Mouse (Mus musculus) forebrain, embryonic 13.5 days (tissue): ENCODE measurements around the gene Pde8b. TPM values are rescaled to one million over a fixed set of nuclear protein-coding genes. Genes with fewer than 3 reads are reported as not detected.
"Not testable (repeated sequence)": the region's sequence is repeated elsewhere in the genome, so short reads cannot be mapped to it uniquely, and the experiment has no call there.

Experiments used
- ATAC-seq: fragments of 200-750 bp; cut with Nextera tagmentation; 2 replicates; pipeline ENCODE4 v1.8.0; 2017
- H3K27ac ChIP-seq: fragments of 300-500 bp; sonication (generic); 2 replicates; pipeline ENCODE4 v1.5.1; 2015; ENCODE audit warnings: inconsistent platforms, mild to moderate bottlenecking, moderate library complexity
- H3K27me3 ChIP-seq: fragments of 300-500 bp; sonication (generic); 2 replicates; pipeline ENCODE4 v1.6.1; 2015; ENCODE audit warnings: mild to moderate bottlenecking, inconsistent platforms
- H3K36me3 ChIP-seq: fragments of 300-500 bp; sonication (generic); 2 replicates; pipeline ENCODE4 v1.6.1; 2015; ENCODE audit warnings: mild to moderate bottlenecking, inconsistent platforms; ENCODE audit not compliant: poor library complexity, severe bottlenecking
- H3K4me1 ChIP-seq: fragments of 300-500 bp; sonication (generic); 2 replicates; pipeline ENCODE4 v1.6.1; 2015; ENCODE audit warnings: inconsistent platforms
- H3K4me2 ChIP-seq: fragments of 300-500 bp; sonication (generic); 2 replicates; pipeline ENCODE4 v1.6.1; 2015; ENCODE audit warnings: inconsistent platforms, mild to moderate bottlenecking, moderate library complexity
- H3K4me3 ChIP-seq: fragments of 300-500 bp; sonication (generic); 2 replicates; pipeline ENCODE4 v1.5.1; 2015; ENCODE audit warnings: mild to moderate bottlenecking, inconsistent platforms
- H3K9ac ChIP-seq: fragments of 300-500 bp; sonication (generic); 2 replicates; pipeline ENCODE4 v1.6.1; 2015; ENCODE audit warnings: mild to moderate bottlenecking, inconsistent platforms
- H3K9me3 ChIP-seq: fragments of 300-500 bp; sonication (generic); replicated peaks from 2 replicates; pipeline ENCODE4 v1.6.1; 2016; ENCODE audit warnings: inconsistent platforms
- WGBS: fragments of 180-500 bp; shearing (Covaris S2); methylation state at CpG from one replicate; pipeline ENCODE4 v1.1.7; 2015; 5-methylcytosine and 5-hydroxymethylcytosine counted together
- polyA plus RNA-seq: library from polyadenylated mRNA; unstranded; fragments of >200 nt; fragmentation: Nextera tagmentation; extraction: Ambion mirVana; gene quantifications from 2 replicates; pipeline ENCODE4 v1.2.1, GENCODE M21; 2015

Gene Pde8b
- polyA plus RNA-seq, 1 experiment from 2014 or later = 3.8 TPM

- no peaks in the 10 kb centered on the region for H3K27me3 ChIP-seq
- no peak overlapping the region for H3K4me2 ChIP-seq
- H3K36me3 ChIP-seq = no peaks in the 10 kb centered on the region
- 83% methylated on average over 2 of the region's 2 CpGs for WGBS
- no peak overlapping the region for H3K9ac ChIP-seq
- no peaks in the 10 kb centered on the region for H3K4me1 ChIP-seq
- no peak overlapping the region for H3K27ac ChIP-seq
- no peak overlapping the region for H3K4me3 ChIP-seq
- no peak for ATAC-seq
- H3K9me3 ChIP-seq = no peaks in the 10 kb centered on the region
Measured at GRCm38 (mm10) chr13:95243026-95243425, 7.1 kb downstream of the Pde8b start.

GRCm38 (mm10) chr13:95237488-95237887 lies 12.6 kb downstream of the Pde8b start:
- Histone ChIP-seq H3K27ac (no peak overlapping the region), H3K4me2 (no peak overlapping the region), H3K4me3 (no peak overlapping the region), H3K36me3 (no peaks in the 10 kb centered on the region), H3K9ac (no peak overlapping the region), H3K4me1 (no peaks in the 10 kb centered on the region), H3K9me3 (no peaks in the 10 kb centered on the region), H3K27me3 (no peaks in the 10 kb centered on the region)
- no peak for ATAC-seq
- WGBS = 87% methylated on average over 2 of the region's 2 CpGs

GRCm38 (mm10) chr13:95235261-95235660 lies 14.9 kb downstream of the Pde8b start:
- Histone ChIP-seq H3K4me1 (no peaks in the 10 kb centered on the region), H3K27ac (no peak overlapping the region), H3K9ac (no peak overlapping the region), H3K36me3 (no peaks in the 10 kb centered on the region), H3K4me3 (no peak overlapping the region), H3K27me3 (no peaks in the 10 kb centered on the region), H3K4me2 (no peak overlapping the region), H3K9me3 (no peaks in the 10 kb centered on the region)
- ATAC-seq = no peak
- WGBS = 86% methylated on average over 8 of the region's 8 CpGs

GRCm38 (mm10) chr13:95231366-95232138 lies 18.6 kb downstream of the Pde8b start:
- Histone ChIP-seq H3K9ac (no peak overlapping the region), H3K36me3 (no peaks in the 10 kb centered on the region), H3K4me1 (no peaks in the 10 kb centered on the region), H3K4me2 (no peak overlapping the region), H3K27me3 (no peaks in the 10 kb centered on the region), H3K9me3 (no peaks in the 10 kb centered on the region), H3K27ac (no peak overlapping the region), H3K4me3 (no peak overlapping the region)
- 90% methylated on average over 8 of the region's 8 CpGs for WGBS
- ATAC-seq = no peak

DNA sequence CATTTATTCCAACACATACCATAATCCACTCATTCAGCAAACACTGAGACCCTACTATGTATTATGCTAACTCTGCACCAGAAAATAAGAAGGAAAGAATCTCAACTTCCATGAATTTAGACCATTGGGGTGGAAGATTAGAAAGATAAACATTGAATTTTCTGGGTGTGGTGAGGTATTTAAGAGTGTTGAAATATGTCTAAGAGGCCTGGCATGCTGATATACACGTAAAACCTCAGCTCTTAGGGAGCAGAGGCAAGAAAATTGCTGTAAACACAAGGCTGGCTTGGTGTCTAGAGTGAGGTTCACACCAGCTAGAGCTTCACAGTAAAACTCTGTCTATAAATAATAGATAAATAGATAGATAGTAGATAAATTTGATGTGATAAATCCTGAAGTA lies 19.8 kb downstream of the Pde8b start:
- H3K4me2 ChIP-seq = no peak overlapping the region
- 80% methylated on average over 1 of the region's 1 CpGs for WGBS
- H3K4me1 ChIP-seq = no peaks in the 10 kb centered on the region
- no peaks in the 10 kb centered on the region for H3K36me3 ChIP-seq
- no peak overlapping the region for H3K27ac ChIP-seq
- no peaks in the 10 kb centered on the region for H3K27me3 ChIP-seq
- ATAC-seq = no peak
- no peaks in the 10 kb centered on the region for H3K9me3 ChIP-seq
- no peak overlapping the region for H3K9ac ChIP-seq
- no peak overlapping the region for H3K4me3 ChIP-seq

- Histone ChIP-seq H3K9me3 (no peaks in the 10 kb centered on the region), H3K27ac (no peak overlapping the region), H3K4me2 (no peak overlapping the region), H3K36me3 (no peaks in the 10 kb centered on the region), H3K4me3 (no peak overlapping the region), H3K9ac (no peak overlapping the region), H3K4me1 (no peaks in the 10 kb centered on the region), H3K27me3 (peaks cover 30% of the 10 kb centered on the region)
- WGBS = 87% methylated on average over 2 of the region's 2 CpGs
- no peak for ATAC-seq
Measured at GRCm38 (mm10) chr13:95224491-95224890, 25.6 kb downstream of the Pde8b start.

DNA sequence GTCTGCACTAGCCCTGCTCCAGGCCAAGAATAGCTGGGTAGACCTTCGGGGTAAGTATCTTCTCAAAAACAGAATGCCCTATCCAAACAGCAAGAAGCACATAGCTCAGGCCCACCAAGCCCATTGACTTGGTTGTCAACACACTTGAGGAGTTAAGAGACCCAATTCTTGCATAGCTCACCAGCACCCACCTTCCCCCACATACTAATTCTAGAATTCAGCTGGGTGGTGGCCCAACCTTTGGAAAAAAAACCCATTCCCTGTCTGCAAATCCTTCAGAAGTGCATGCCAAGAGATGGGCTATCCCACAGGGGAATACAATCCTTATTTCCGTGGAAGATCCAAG lies 26.7 kb downstream of the Pde8b start:
- no peak overlapping the region for H3K27ac ChIP-seq
- peaks cover 30% of the 10 kb centered on the region for H3K27me3 ChIP-seq
- ATAC-seq = no peak
- no peak overlapping the region for H3K9ac ChIP-seq
- no peaks in the 10 kb centered on the region for H3K9me3 ChIP-seq
- H3K4me1 ChIP-seq = no peaks in the 10 kb centered on the region
- 64% methylated on average over 2 of the region's 2 CpGs for WGBS
- H3K4me2 ChIP-seq = peak overlapping the region; percentile 99
- peak overlapping the region; percentile 79 for H3K4me3 ChIP-seq
- no peaks in the 10 kb centered on the region for H3K36me3 ChIP-seq

- Histone ChIP-seq H3K36me3 (no peaks in the 10 kb centered on the region), H3K9me3 (no peaks in the 10 kb centered on the region), H3K9ac (peak overlapping the region; percentile 72), H3K4me3 (peak overlapping the region; percentile 79), H3K27ac (no peak overlapping the region), H3K4me1 (no peaks in the 10 kb centered on the region), H3K27me3 (peaks cover 30% of the 10 kb centered on the region), H3K4me2 (peak overlapping the region; percentile 99)
- peak; percentile 85 for ATAC-seq
- under 1% methylated on average over 80 of the region's 96 CpGs for WGBS
Measured at GRCm38 (mm10) chr13:95222569-95223426, 27.3 kb downstream of the Pde8b start.

DNA sequence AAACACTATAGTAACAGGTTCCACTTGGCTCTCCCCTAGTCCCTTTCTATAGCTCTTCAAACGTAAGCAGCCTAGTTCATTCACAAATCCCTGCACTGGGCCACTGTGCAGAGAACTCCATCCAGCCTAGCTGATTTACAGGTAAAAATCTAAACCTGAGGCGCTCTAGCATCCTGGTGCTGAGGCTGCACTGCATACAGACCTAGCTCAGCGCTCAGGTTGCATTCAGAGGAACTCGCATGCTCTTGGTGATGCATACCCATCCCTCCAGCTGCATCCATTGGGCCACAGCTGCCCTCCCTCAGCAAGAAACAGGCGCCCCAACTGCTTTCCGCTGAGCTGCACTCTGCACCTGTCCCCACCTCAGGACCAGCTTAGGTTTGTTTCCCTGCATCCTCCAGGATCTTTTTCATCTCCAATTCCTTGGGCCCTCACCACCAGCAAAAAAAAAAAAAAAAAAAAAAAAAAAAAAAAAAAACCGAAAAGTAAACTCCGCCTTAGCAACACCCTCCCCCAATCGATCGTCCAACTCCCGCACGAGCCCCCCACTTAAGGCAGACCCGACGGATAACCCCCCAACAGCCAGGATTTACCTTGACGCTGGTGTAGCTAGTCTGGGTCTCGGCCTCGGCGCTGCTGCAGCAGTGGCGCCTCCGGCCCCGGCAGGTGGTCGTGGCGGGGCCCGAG lies 28.1 kb downstream of the Pde8b start:
- no peaks in the 10 kb centered on the region for H3K36me3 ChIP-seq
- H3K4me2 ChIP-seq = peak overlapping the region; percentile 99
- no peaks in the 10 kb centered on the region for H3K4me1 ChIP-seq
- peak overlapping the region; percentile 79 for H3K4me3 ChIP-seq
- no peaks in the 10 kb centered on the region for H3K9me3 ChIP-seq
- ATAC-seq = 0 out of 2 replicates have a peak, but pooled peaks have one; percentile 34
- peaks cover 30% of the 10 kb centered on the region for H3K27me3 ChIP-seq
- no peak overlapping the region for H3K27ac ChIP-seq
- peak overlapping the region; percentile 72 for H3K9ac ChIP-seq
- 4% methylated on average over 24 of the region's 24 CpGs for WGBS

DNA sequence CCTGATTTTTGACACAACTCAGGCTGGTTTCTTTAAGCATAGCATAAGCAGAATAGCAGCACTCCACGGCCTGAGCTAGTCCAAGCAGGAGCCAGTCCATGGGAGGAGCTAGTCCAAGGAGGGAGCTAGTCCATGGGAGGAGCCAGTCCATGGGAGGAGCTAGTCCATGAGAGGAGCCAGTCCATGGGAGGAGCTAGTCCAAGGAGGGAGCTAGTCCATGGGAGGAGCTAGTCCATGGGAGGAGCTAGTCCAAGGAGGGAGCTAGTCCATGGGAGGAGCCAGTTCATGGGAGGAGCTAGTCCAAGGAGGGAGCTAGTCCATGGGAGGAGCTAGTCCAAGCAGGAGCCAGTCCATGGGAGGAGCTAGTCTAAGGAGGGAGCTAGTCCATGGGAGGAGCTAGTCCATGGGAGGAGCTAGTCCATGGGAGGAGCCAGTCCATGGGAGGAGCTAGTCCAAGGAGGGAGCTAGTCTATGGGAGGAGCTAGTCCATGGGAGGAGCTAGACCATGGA lies 34.4 kb downstream of the Pde8b start:
- not testable (repeated sequence) for H3K4me3 ChIP-seq, H3K36me3 ChIP-seq, H3K27ac ChIP-seq, ATAC-seq, H3K9ac ChIP-seq, H3K4me1 ChIP-seq, H3K9me3 ChIP-seq, H3K4me2 ChIP-seq, H3K27me3 ChIP-seq
- WGBS = 43% methylated on average over 1 of the region's 1 CpGs

GRCm38 (mm10) chr13:95212320-95212719 lies 37.8 kb downstream of the Pde8b start:
- WGBS = 73% methylated on average over 5 of the region's 5 CpGs
- Histone ChIP-seq H3K4me3 (no peak overlapping the region), H3K27me3 (no peaks in the 10 kb centered on the region), H3K9ac (no peak overlapping the region), H3K36me3 (no peaks in the 10 kb centered on the region), H3K4me1 (no peaks in the 10 kb centered on the region), H3K9me3 (no peaks in the 10 kb centered on the region), H3K27ac (no peak overlapping the region), H3K4me2 (no peak overlapping the region)
- ATAC-seq = no peak

GRCm38 (mm10) chr13:95207301-95207700 lies 42.8 kb downstream of the Pde8b start:
- not testable (repeated sequence) for H3K4me1 ChIP-seq, H3K27me3 ChIP-seq, ATAC-seq, H3K9me3 ChIP-seq, H3K4me2 ChIP-seq, H3K36me3 ChIP-seq, H3K9ac ChIP-seq, H3K4me3 ChIP-seq, H3K27ac ChIP-seq
- 70% methylated on average over 7 of the region's 7 CpGs for WGBS
